Mouse (Mus musculus): Measurements from ENCODE around the gene Lhfpl2. TPM values are rescaled to one million over a fixed set of nuclear protein-coding genes. Genes with fewer than 3 reads are reported as not detected.

Gene Lhfpl2
- polyA plus RNA-seq, 1 experiment from 2014 or later: 19.7 TPM

GRCm38 (mm10) chr13:94139713-94140445 is 82.3 kb downstream of the Lhfpl2 start:
- H3K4me1 ChIP-seq (replicated peaks): peaks cover 77% of the 10 kb centered on the region
- no peak for DNase-seq (ENCODE audit: low spot score)
- H3K9me3 ChIP-seq: no peaks in the 10 kb centered on the region
- H3K27ac ChIP-seq: no peak overlapping the region
- no peaks in the 10 kb centered on the region for H3K36me3 ChIP-seq
- H3K27me3 ChIP-seq (ENCODE audit: insufficient read depth, poor library complexity, severe bottlenecking): peaks cover 3% of the 10 kb centered on the region; the same call in 1 of the 2 replicates
- 54% methylated on average over 14 of the region's 14 CpGs for WGBS
- no peak overlapping the region for H3K4me3 ChIP-seq

GRCm38 (mm10) chr13:94140446-94140845 is 82.8 kb downstream of the Lhfpl2 start:
- no peak overlapping the region for H3K4me3 ChIP-seq
- peaks cover 72% of the 10 kb centered on the region for H3K4me1 ChIP-seq (replicated peaks)
- H3K27me3 ChIP-seq (ENCODE audit: insufficient read depth, poor library complexity, severe bottlenecking): peaks cover 3% of the 10 kb centered on the region; the same call in 1 of the 2 replicates
- 72% methylated on average over 4 of the region's 4 CpGs for WGBS
- no peak overlapping the region for H3K27ac ChIP-seq
- H3K9me3 ChIP-seq: no peaks in the 10 kb centered on the region
- H3K36me3 ChIP-seq: no peaks in the 10 kb centered on the region
- no peak for DNase-seq (ENCODE audit: low spot score)

GRCm38 (mm10) chr13:94143063-94143652 is 85.6 kb downstream of the Lhfpl2 start:
- H3K27ac ChIP-seq: peak overlapping the region; percentile 36
- H3K9me3 ChIP-seq: no peaks in the 10 kb centered on the region
- no peaks in the 10 kb centered on the region for H3K36me3 ChIP-seq
- WGBS: 16% methylated on average over 12 of the region's 12 CpGs
- peak; percentile 42 for DNase-seq (ENCODE audit: low spot score)
- H3K27me3 ChIP-seq (ENCODE audit: insufficient read depth, poor library complexity, severe bottlenecking): peaks cover 3% of the 10 kb centered on the region; the same call in 1 of the 2 replicates
- peaks cover 67% of the 10 kb centered on the region for H3K4me1 ChIP-seq (replicated peaks)
- no peak overlapping the region for H3K4me3 ChIP-seq

- no peak overlapping the region for H3K27ac ChIP-seq
- DNase-seq (ENCODE audit: low spot score): no peak
- 0 out of 2 replicates have a peak, but pooled peaks cover 3% of the 10 kb centered on the region for H3K27me3 ChIP-seq (ENCODE audit: insufficient read depth, poor library complexity, severe bottlenecking)
Observed at GRCm38 (mm10) chr13:94144451-94144850, 86.9 kb downstream of the Lhfpl2 start.

GRCm38 (mm10) chr13:94147257-94147656 is 89.7 kb downstream of the Lhfpl2 start:
- Histone ChIP-seq H3K4me1 (replicated peaks) (peaks cover 48% of the 10 kb centered on the region), H3K27ac (no peak overlapping the region), H3K9me3 (no peaks in the 10 kb centered on the region), H3K4me3 (no peak overlapping the region), H3K27me3 (ENCODE audit: insufficient read depth, poor library complexity, severe bottlenecking) (0 out of 2 replicates have a peak, but pooled peaks cover 3% of the 10 kb centered on the region), H3K36me3 (no peaks in the 10 kb centered on the region)
- no peak for DNase-seq (ENCODE audit: low spot score)
- 58% methylated on average over 4 of the region's 4 CpGs for WGBS

More at GRCm38 (mm10) chr13:94144451-94144850, 86.9 kb downstream of the Lhfpl2 start:
- H3K4me1 ChIP-seq (replicated peaks): peaks cover 60% of the 10 kb centered on the region
- H3K9me3 ChIP-seq: no peaks in the 10 kb centered on the region
- H3K36me3 ChIP-seq: no peaks in the 10 kb centered on the region
- 69% methylated on average over 8 of the region's 8 CpGs for WGBS
- H3K4me3 ChIP-seq: no peak overlapping the region

GRCm38 (mm10) chr13:94149006-94149405 is 91.4 kb downstream of the Lhfpl2 start:
- H3K4me3 ChIP-seq: no peak overlapping the region
- H3K36me3 ChIP-seq: no peaks in the 10 kb centered on the region
- WGBS: 79% methylated on average over 5 of the region's 5 CpGs
- H3K27me3 ChIP-seq (ENCODE audit: insufficient read depth, poor library complexity, severe bottlenecking): no peaks in the 10 kb centered on the region
- peaks cover 30% of the 10 kb centered on the region; the same call in 1 of the 2 replicates for H3K4me1 ChIP-seq (replicated peaks)
- H3K9me3 ChIP-seq: no peaks in the 10 kb centered on the region
- H3K27ac ChIP-seq: no peak overlapping the region
- DNase-seq (ENCODE audit: low spot score): no peak

GRCm38 (mm10) chr13:94149781-94150180 is 92.2 kb downstream of the Lhfpl2 start:
- 95% methylated on average over 8 of the region's 8 CpGs for WGBS
- H3K27ac ChIP-seq: no peak overlapping the region
- H3K9me3 ChIP-seq: no peaks in the 10 kb centered on the region
- peaks cover 22% of the 10 kb centered on the region; the same call in 1 of the 2 replicates for H3K4me1 ChIP-seq (replicated peaks)
- no peak overlapping the region for H3K4me3 ChIP-seq
- DNase-seq (ENCODE audit: low spot score): no peak
- no peaks in the 10 kb centered on the region for H3K36me3 ChIP-seq
- no peaks in the 10 kb centered on the region for H3K27me3 ChIP-seq (ENCODE audit: insufficient read depth, poor library complexity, severe bottlenecking)

- H3K36me3 ChIP-seq: no peaks in the 10 kb centered on the region
- H3K9me3 ChIP-seq: no peaks in the 10 kb centered on the region
- H3K27ac ChIP-seq: no peak overlapping the region
- no peak for DNase-seq (ENCODE audit: low spot score)
- H3K4me1 ChIP-seq (replicated peaks): peaks cover 24% of the 10 kb centered on the region
- H3K27me3 ChIP-seq (ENCODE audit: insufficient read depth, poor library complexity, severe bottlenecking): no peaks in the 10 kb centered on the region
- no peak overlapping the region for H3K4me3 ChIP-seq
- WGBS: 64% methylated on average over 4 of the region's 4 CpGs
Observed at GRCm38 (mm10) chr13:94151308-94151707, 93.7 kb downstream of the Lhfpl2 start.

GRCm38 (mm10) chr13:94152836-94153235 is 95.2 kb downstream of the Lhfpl2 start:
- Histone ChIP-seq H3K4me1 (replicated peaks) (peaks cover 26% of the 10 kb centered on the region), H3K9me3 (no peaks in the 10 kb centered on the region), H3K27ac (no peak overlapping the region), H3K36me3 (no peaks in the 10 kb centered on the region), H3K4me3 (no peak overlapping the region), H3K27me3 (ENCODE audit: insufficient read depth, poor library complexity, severe bottlenecking) (no peaks in the 10 kb centered on the region)
- 93% methylated on average over 10 of the region's 10 CpGs for WGBS
- no peak for DNase-seq (ENCODE audit: low spot score)

- Histone ChIP-seq H3K4me1 (replicated peaks) (peaks cover 27% of the 10 kb centered on the region), H3K36me3 (no peaks in the 10 kb centered on the region), H3K9me3 (no peaks in the 10 kb centered on the region), H3K4me3 (no peak overlapping the region), H3K27me3 (ENCODE audit: insufficient read depth, poor library complexity, severe bottlenecking) (no peaks in the 10 kb centered on the region), H3K27ac (no peak overlapping the region)
- 85% methylated on average over 6 of the region's 6 CpGs for WGBS
- DNase-seq (ENCODE audit: low spot score): no peak
Observed at GRCm38 (mm10) chr13:94153658-94154057, 96.1 kb downstream of the Lhfpl2 start.

- Histone ChIP-seq H3K27ac (no peak overlapping the region), H3K9me3 (no peaks in the 10 kb centered on the region), H3K36me3 (no peaks in the 10 kb centered on the region), H3K4me1 (replicated peaks) (peaks cover 38% of the 10 kb centered on the region), H3K4me3 (no peak overlapping the region), H3K27me3 (ENCODE audit: insufficient read depth, poor library complexity, severe bottlenecking) (no peaks in the 10 kb centered on the region)
- 90% methylated on average over 15 of the region's 15 CpGs for WGBS
- DNase-seq (ENCODE audit: low spot score): no peak
Observed at GRCm38 (mm10) chr13:94154512-94155296, 97.1 kb downstream of the Lhfpl2 start.

- no peaks in the 10 kb centered on the region for H3K36me3 ChIP-seq
- H3K4me1 ChIP-seq (replicated peaks): peaks cover 33% of the 10 kb centered on the region
- no peak overlapping the region for H3K4me3 ChIP-seq
- no peaks in the 10 kb centered on the region for H3K9me3 ChIP-seq
- no peak for DNase-seq (ENCODE audit: low spot score)
- no peaks in the 10 kb centered on the region for H3K27me3 ChIP-seq (ENCODE audit: insufficient read depth, poor library complexity, severe bottlenecking)
- WGBS: 44% methylated on average over 9 of the region's 9 CpGs
- no peak overlapping the region; the same call in 1 of the 2 replicates for H3K27ac ChIP-seq
Observed at GRCm38 (mm10) chr13:94155657-94156429, 98.2 kb downstream of the Lhfpl2 start.
